Mouse (Mus musculus) lung, adult 18-20 months (tissue): Measurements from ENCODE around the gene Inpp5b.
"Not testable (repeated sequence)": the region's sequence is repeated elsewhere in the genome, so short reads cannot be mapped to it uniquely, and the experiment has no call there.

Source experiments
- DNase-seq, 2 experiments: peaks; one replicate each; pipeline ENCODE4 v3.0.0; 2022; ENCODE audit warnings: mixed read lengths in 2 of 2

Inpp5b gene

GRCm38 (mm10) chr4:124741376-124742343 is at the start of gene Inpp5b:
Inpp5b (plus strand) TSS chr4:124741850.
- peak; percentile 81 to 83 for DNase-seq

- peak; percentile 50 to 59 for DNase-seq
Measured at GRCm38 (mm10) chr4:124692416-124692861, 49.2 kb upstream of the Inpp5b start.

- peak; percentile 90 to 92 for DNase-seq
Measured at GRCm38 (mm10) chr4:124693135-124693894, 48.3 kb upstream of the Inpp5b start, which contains the start of gene Utp11. Utp11 (minus strand) TSS chr4:124693600.

- DNase-seq, result no peak
Measured at GRCm38 (mm10) chr4:124694572-124694971, 47.1 kb upstream of the Inpp5b start.

GRCm38 (mm10) chr4:124695786-124696516 is 45.7 kb upstream of the Inpp5b start:
- no peak for DNase-seq

GRCm38 (mm10) chr4:124699791-124700190 is 41.9 kb upstream of the Inpp5b start:
- no peak for DNase-seq

GRCm38 (mm10) chr4:124700248-124700971 is 41.2 kb upstream of the Inpp5b start, which contains the start of gene Fhl3:
Fhl3 (plus strand) TSS chr4:124700701.
- peak; percentile 38 to 41 for DNase-seq

GRCm38 (mm10) chr4:124701052-124701845 is 40.4 kb upstream of the Inpp5b start:
- peak in 1 of 2 experiments; percentile 9 for DNase-seq

- no peak for DNase-seq
Measured at GRCm38 (mm10) chr4:124701916-124702315, 39.7 kb upstream of the Inpp5b start.

- peak in 1 of 2 experiments; percentile 9 for DNase-seq
Measured at GRCm38 (mm10) chr4:124703406-124703805, 38.2 kb upstream of the Inpp5b start.

GRCm38 (mm10) chr4:124703881-124704796 is 37.5 kb upstream of the Inpp5b start:
- DNase-seq, result no peak

GRCm38 (mm10) chr4:124704797-124705474 is 36.7 kb upstream of the Inpp5b start:
- DNase-seq, result peak; percentile 41 to 48

- no peak for DNase-seq
Measured at GRCm38 (mm10) chr4:124705661-124706269, 35.9 kb upstream of the Inpp5b start.

- DNase-seq, result not testable (repeated sequence)
Measured at GRCm38 (mm10) chr4:124707381-124708199, 34.1 kb upstream of the Inpp5b start.

GRCm38 (mm10) chr4:124708200-124708517 is 33.5 kb upstream of the Inpp5b start:
- DNase-seq, result not testable (repeated sequence)

GRCm38 (mm10) chr4:124708518-124709477 is 32.9 kb upstream of the Inpp5b start:
- DNase-seq, result peak; percentile 94 to 95
